Mouse (Mus musculus): ENCODE results near the gene Hoxd10. TPM values are rescaled to one million over a fixed set of nuclear protein-coding genes. Genes with fewer than 3 reads are reported as not detected.

Gene Hoxd10
- total and polyA plus RNA-seq, 3 experiments: not detected

- H3K4me1 ChIP-seq (ENCODE audit: control insufficient read depth, insufficient read depth, low read length): no peaks in the 10 kb centered on the region
- WGBS: 22% methylated on average over 5 of the region's 5 CpGs
- no peak for TF ChIP-seq CTCF (IDR thresholded peaks at IDR 0.05)
- no peak for TF ChIP-seq EP300 (IDR thresholded peaks at IDR 0.05; ENCODE audit: insufficient read depth, low read depth, low read length)
- no peak for TF ChIP-seq POLR2A (IDR thresholded peaks at IDR 0.05; ENCODE audit: insufficient read depth, low read depth, low read length)
- H3K79me2 ChIP-seq (replicated peaks; ENCODE audit: control insufficient read depth, insufficient read depth, low read length): no peaks in the 10 kb centered on the region
- peak within 1 kb of the TSS; percentile 2; the same call in 1 of the 2 replicates for H3K4me3 ChIP-seq
- H3K9ac ChIP-seq (ENCODE audit: low read depth, low read length): no peak within 1 kb of the TSS
- no peak within 1 kb of the TSS for H3K27ac ChIP-seq
- DNase-seq: peak in 1 of 2 experiments; percentile 17
- H3K36me3 ChIP-seq (ENCODE audit: control insufficient read depth, insufficient read depth, low read length): no peaks in the 10 kb centered on the region
- intact Hi-C loops (cut with DNase I): no loop called here
- H3K27me3 ChIP-seq (ENCODE audit: control insufficient read depth, insufficient read depth, low read length): peaks cover 26% of the 10 kb centered on the region
Measured at GRCm38 (mm10) chr2:74726551-74726950, 34.8 kb downstream of the Hoxd10 start, which contains the start of gene Gm28230. Gm28230 (plus strand) TSS chr2:74726728.

DNA sequence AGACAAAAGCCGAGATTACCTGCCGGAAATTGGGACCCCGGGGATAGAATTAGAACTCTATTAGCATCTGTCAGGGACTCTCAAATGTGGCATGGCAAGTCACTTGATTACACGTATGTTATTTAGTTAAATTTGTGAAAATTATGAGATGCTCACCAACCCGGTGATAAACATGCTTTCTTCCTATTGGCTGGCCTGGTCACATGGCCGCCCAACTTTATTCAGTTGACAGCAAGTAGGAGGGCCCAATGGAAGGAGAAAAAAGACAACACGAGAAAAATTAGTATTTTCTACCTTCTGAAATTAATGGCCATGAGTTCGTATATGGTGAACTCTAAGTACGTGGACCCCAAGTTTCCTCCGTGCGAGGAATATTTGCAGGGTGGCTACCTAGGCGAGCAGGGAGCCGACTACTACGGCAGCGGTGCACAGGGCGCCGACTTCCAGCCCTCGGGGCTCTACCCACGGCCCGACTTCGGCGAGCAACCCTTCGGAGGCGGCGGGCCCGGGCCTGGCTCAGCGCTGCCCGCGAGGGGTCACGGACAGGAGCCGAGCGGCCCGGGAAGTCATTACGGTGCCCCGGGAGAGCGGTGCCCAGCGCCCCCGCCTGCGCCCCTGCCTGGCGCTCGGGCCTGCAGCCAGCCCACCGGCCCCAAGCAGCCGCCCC lies 35.4 kb downstream of the Hoxd10 start:
- Histone ChIP-seq H3K4me1 (ENCODE audit: control insufficient read depth, insufficient read depth, low read length) (no peaks in the 10 kb centered on the region), H3K36me3 (ENCODE audit: control insufficient read depth, insufficient read depth, low read length) (no peaks in the 10 kb centered on the region), H3K27me3 (ENCODE audit: control insufficient read depth, insufficient read depth, low read length) (peaks cover 26% of the 10 kb centered on the region), H3K79me2 (replicated peaks; ENCODE audit: control insufficient read depth, insufficient read depth, low read length) (no peaks in the 10 kb centered on the region), H3K9ac (ENCODE audit: low read depth, low read length) (no peak overlapping the region), H3K4me3 (peak overlapping the region; percentile 2; the same call in 1 of the 2 replicates), H3K27ac (no peak overlapping the region)
- no peak for DNase-seq
- intact Hi-C loops (cut with DNase I): no loop called here
- no peak for TF ChIP-seq CTCF (IDR thresholded peaks at IDR 0.05)
- TF ChIP-seq EP300 (IDR thresholded peaks at IDR 0.05; ENCODE audit: insufficient read depth, low read depth, low read length): no peak
- no peak for TF ChIP-seq POLR2A (IDR thresholded peaks at IDR 0.05; ENCODE audit: insufficient read depth, low read depth, low read length)
- 5% methylated on average over 42 of the region's 43 CpGs for WGBS

GRCm38 (mm10) chr2:74727640-74728302 lies 36.0 kb downstream of the Hoxd10 start:
- H3K4me1 ChIP-seq (ENCODE audit: control insufficient read depth, insufficient read depth, low read length): no peaks in the 10 kb centered on the region
- no peaks in the 10 kb centered on the region for H3K36me3 ChIP-seq (ENCODE audit: control insufficient read depth, insufficient read depth, low read length)
- DNase-seq: no peak
- no peaks in the 10 kb centered on the region for H3K79me2 ChIP-seq (replicated peaks; ENCODE audit: control insufficient read depth, insufficient read depth, low read length)
- H3K9ac ChIP-seq (ENCODE audit: low read depth, low read length): no peak overlapping the region
- intact Hi-C loops (cut with DNase I): no loop called here
- H3K27ac ChIP-seq: no peak overlapping the region
- H3K4me3 ChIP-seq: no peak overlapping the region
- 6% methylated on average over 25 of the region's 25 CpGs for WGBS
- H3K27me3 ChIP-seq (ENCODE audit: control insufficient read depth, insufficient read depth, low read length): peaks cover 28% of the 10 kb centered on the region
- no peak for TF ChIP-seq CTCF (IDR thresholded peaks at IDR 0.05)
- no peak for TF ChIP-seq POLR2A (IDR thresholded peaks at IDR 0.05; ENCODE audit: insufficient read depth, low read depth, low read length)
- no peak for TF ChIP-seq EP300 (IDR thresholded peaks at IDR 0.05; ENCODE audit: insufficient read depth, low read depth, low read length)

GRCm38 (mm10) chr2:74728303-74728680 lies 36.6 kb downstream of the Hoxd10 start:
- 24% methylated on average over 13 of the region's 13 CpGs for WGBS
- H3K4me3 ChIP-seq: no peak overlapping the region

GRCm38 (mm10) chr2:74730331-74730730 lies 38.6 kb downstream of the Hoxd10 start:
- 25% methylated on average over 8 of the region's 8 CpGs for WGBS

More at GRCm38 (mm10) chr2:74728303-74728680, 36.6 kb downstream of the Hoxd10 start:
- intact Hi-C loops (cut with DNase I): no loop called here
- no peak for DNase-seq
- Histone ChIP-seq H3K4me1 (ENCODE audit: control insufficient read depth, insufficient read depth, low read length) (no peaks in the 10 kb centered on the region), H3K36me3 (ENCODE audit: control insufficient read depth, insufficient read depth, low read length) (no peaks in the 10 kb centered on the region), H3K79me2 (replicated peaks; ENCODE audit: control insufficient read depth, insufficient read depth, low read length) (no peaks in the 10 kb centered on the region), H3K27me3 (ENCODE audit: control insufficient read depth, insufficient read depth, low read length) (peaks cover 25% of the 10 kb centered on the region), H3K9ac (ENCODE audit: low read depth, low read length) (no peak overlapping the region), H3K27ac (no peak overlapping the region)
- TF ChIP-seq POLR2A (IDR thresholded peaks at IDR 0.05; ENCODE audit: insufficient read depth, low read depth, low read length) (no peak), EP300 (IDR thresholded peaks at IDR 0.05; ENCODE audit: insufficient read depth, low read depth, low read length) (no peak), CTCF (IDR thresholded peaks at IDR 0.05) (no peak)

GRCm38 (mm10) chr2:74731055-74731454 lies 39.3 kb downstream of the Hoxd10 start:
- H3K27me3 ChIP-seq (ENCODE audit: control insufficient read depth, insufficient read depth, low read length): peaks cover 39% of the 10 kb centered on the region
- intact Hi-C loops (cut with DNase I): no loop called here
- no peaks in the 10 kb centered on the region for H3K4me1 ChIP-seq (ENCODE audit: control insufficient read depth, insufficient read depth, low read length)
- no peak overlapping the region for H3K27ac ChIP-seq
- DNase-seq: no peak
- no peaks in the 10 kb centered on the region for H3K36me3 ChIP-seq (ENCODE audit: control insufficient read depth, insufficient read depth, low read length)
- H3K79me2 ChIP-seq (replicated peaks; ENCODE audit: control insufficient read depth, insufficient read depth, low read length): no peaks in the 10 kb centered on the region
- no peak overlapping the region for H3K4me3 ChIP-seq
- TF ChIP-seq EP300 (IDR thresholded peaks at IDR 0.05; ENCODE audit: insufficient read depth, low read depth, low read length) (no peak), CTCF (IDR thresholded peaks at IDR 0.05) (no peak), POLR2A (IDR thresholded peaks at IDR 0.05; ENCODE audit: insufficient read depth, low read depth, low read length) (no peak)
- H3K9ac ChIP-seq (ENCODE audit: low read depth, low read length): no peak overlapping the region

More at GRCm38 (mm10) chr2:74730331-74730730, 38.6 kb downstream of the Hoxd10 start:
- no peaks in the 10 kb centered on the region for H3K36me3 ChIP-seq (ENCODE audit: control insufficient read depth, insufficient read depth, low read length)
- DNase-seq: no peak
- no peaks in the 10 kb centered on the region for H3K4me1 ChIP-seq (ENCODE audit: control insufficient read depth, insufficient read depth, low read length)
- H3K79me2 ChIP-seq (replicated peaks; ENCODE audit: control insufficient read depth, insufficient read depth, low read length): no peaks in the 10 kb centered on the region
- H3K27ac ChIP-seq: no peak overlapping the region
- H3K9ac ChIP-seq (ENCODE audit: low read depth, low read length): no peak overlapping the region
- intact Hi-C loops (cut with DNase I): no loop called here
- TF ChIP-seq POLR2A (IDR thresholded peaks at IDR 0.05; ENCODE audit: insufficient read depth, low read depth, low read length) (no peak), CTCF (IDR thresholded peaks at IDR 0.05) (no peak), EP300 (IDR thresholded peaks at IDR 0.05; ENCODE audit: insufficient read depth, low read depth, low read length) (no peak)
- no peak overlapping the region for H3K4me3 ChIP-seq
- H3K27me3 ChIP-seq (ENCODE audit: control insufficient read depth, insufficient read depth, low read length): peaks cover 35% of the 10 kb centered on the region

Data from heart, adult 2 months (tissue).